Mouse (Mus musculus): ENCODE measurements around the gene Cecr2. TPM values are rescaled to one million over a fixed set of nuclear protein-coding genes. Genes with fewer than 3 reads are reported as not detected.

Gene Cecr2
- total RNA-seq, 2 experiments from 2014 or later: 13.1 to 25.6 TPM

DNA sequence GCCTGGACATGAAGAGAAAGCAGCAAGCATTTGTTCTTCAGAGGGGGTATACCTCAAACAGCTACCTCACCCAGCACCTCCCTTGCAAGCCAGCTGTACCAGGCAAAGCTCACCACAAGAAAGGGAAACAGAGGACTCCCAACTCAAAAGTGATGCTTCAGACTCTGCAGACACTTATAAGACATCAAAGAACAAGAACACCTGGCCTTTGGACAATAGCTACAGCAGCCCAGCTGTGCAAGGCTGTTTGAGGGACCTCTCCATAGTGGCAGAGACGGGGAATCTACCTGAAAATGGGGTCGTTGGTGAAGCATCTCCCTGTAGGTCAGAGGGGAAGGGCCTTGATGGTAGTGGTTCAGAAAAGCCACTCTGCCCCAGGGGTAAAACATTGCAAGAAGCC, 95.0 kb downstream of the Cecr2 start:
- no peak for ATAC-seq (replicated peaks; ENCODE audit: low FRiP score, poor library complexity, severe bottlenecking)

DNA sequence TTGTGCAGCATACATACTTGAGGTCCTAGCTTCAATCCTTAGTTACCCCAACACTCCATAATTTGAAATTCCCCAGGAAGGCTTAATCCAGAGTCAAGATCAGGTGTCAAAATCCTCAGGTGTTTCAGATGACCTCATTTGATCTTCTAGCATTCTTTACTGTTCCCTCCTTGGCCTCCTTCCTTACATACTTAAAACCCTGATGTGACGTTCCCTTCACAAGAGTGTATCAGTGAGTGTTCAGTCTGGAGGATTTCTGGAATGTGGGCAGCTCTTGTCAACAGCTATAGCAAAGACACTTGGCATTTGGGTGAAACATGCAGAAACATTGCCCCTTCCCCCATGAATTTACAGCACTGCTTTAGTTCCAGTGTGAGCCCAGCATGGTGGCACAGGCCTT, 103.8 kb downstream of the Cecr2 start:
- no peak for ATAC-seq (replicated peaks; ENCODE audit: low FRiP score, poor library complexity, severe bottlenecking)

GRCm38 (mm10) chr6:120771366-120771765, 105.2 kb downstream of the Cecr2 start:
- ATAC-seq (replicated peaks; ENCODE audit: low FRiP score, poor library complexity, severe bottlenecking): no peak

DNA sequence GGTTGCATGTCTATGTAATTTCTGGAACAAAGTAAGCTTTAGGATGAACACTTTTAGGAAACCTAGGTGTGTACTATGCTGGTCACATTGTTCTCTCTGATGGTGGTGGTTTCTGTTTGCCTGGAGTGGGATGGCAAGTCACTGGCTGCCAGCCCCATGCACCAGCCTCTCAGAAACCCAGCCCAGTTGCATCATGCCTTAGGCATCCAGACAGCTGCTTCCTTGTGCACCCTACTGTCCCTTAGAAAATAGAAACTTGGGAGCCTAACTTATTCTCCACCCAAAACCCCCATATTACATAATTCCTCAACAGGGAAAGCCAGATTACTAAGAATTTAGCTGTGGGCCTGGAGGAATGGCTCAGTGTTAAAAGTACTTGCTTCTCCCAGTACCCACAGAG, 105.9 kb downstream of the Cecr2 start:
- ATAC-seq (replicated peaks; ENCODE audit: low FRiP score, poor library complexity, severe bottlenecking): no peak

DNA sequence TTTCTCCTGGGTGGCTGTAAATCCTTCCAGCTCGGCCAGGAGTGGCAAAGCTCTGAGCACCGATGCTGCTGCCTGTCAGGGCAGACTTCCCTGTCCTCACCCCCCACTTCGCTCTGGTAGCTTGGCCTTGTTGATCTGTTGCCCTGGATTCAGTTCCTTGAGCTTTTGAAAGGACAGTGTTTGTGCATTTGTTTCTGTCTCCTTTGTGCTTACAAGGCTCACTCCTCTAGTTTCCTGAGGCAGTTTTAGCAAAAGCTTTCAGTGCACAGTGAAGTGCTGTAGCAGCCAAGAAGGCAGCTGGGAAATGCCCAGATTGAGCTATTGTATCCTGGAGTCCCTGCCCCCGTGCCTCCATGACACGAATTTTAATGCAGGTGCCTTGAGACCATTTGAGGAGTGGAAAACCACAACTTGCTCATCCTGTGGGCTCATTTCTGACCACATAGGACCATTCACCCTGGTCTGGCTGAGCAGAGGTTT, 107.0 kb downstream of the Cecr2 start, which contains the start of gene Slc25a18:
Gene Slc25a18, plus strand, starts transcription at position 430 of the 480 bp plus-strand sequence.
- ATAC-seq (replicated peaks; ENCODE audit: low FRiP score, poor library complexity, severe bottlenecking): no peak

DNA sequence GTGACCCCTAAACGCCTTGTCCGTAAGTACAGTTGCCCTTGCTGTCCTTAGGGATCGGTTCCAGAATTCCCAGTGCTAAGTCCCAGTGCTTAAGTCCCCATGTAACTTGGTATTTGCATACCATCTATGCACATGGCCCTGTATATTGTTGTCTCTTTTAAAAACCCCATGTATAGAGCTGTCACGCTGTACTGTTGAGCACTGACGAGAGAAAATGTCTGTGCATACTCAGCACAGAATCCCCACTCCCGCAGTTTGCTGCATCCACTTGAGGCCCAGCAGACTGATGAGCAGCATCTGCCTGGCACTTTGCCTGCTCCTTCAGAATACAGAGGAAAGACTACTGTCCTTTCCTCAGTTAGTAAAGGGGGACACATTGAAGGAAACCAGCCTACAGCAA, 107.6 kb downstream of the Cecr2 start:
- no peak for ATAC-seq (replicated peaks; ENCODE audit: low FRiP score, poor library complexity, severe bottlenecking)

- no peak for ATAC-seq (replicated peaks; ENCODE audit: low FRiP score, poor library complexity, severe bottlenecking)
Measured at GRCm38 (mm10) chr6:120776286-120776685, 110.1 kb downstream of the Cecr2 start.

GRCm38 (mm10) chr6:120777533-120777932, 111.4 kb downstream of the Cecr2 start:
- ATAC-seq (replicated peaks; ENCODE audit: low FRiP score, poor library complexity, severe bottlenecking): no peak

- no peak for ATAC-seq (replicated peaks; ENCODE audit: low FRiP score, poor library complexity, severe bottlenecking)
Measured at GRCm38 (mm10) chr6:120778226-120778625, 112.1 kb downstream of the Cecr2 start.

- no peak for ATAC-seq (replicated peaks; ENCODE audit: low FRiP score, poor library complexity, severe bottlenecking)
Measured at GRCm38 (mm10) chr6:120782948-120783347, 116.8 kb downstream of the Cecr2 start.

DNA sequence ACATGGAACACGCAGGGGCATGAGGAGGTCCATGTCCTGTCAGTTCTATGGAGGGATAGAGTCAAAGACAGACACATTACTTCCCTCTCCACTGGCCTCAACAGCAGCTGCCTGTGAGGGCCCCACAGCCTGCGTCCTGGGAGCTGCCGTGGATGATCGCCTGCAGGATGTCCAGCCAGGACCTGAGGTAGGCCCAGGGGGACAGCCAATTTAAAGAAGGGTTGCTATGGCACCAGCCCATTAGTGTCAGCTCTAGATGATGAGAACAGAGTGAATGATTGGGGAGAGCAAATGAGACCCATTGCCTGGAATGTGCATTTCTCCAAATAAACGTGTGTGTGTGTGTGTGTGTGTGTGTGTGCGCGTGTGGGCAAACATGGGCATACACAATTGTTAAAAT, 118.2 kb downstream of the Cecr2 start:
- no peak for ATAC-seq (replicated peaks; ENCODE audit: low FRiP score, poor library complexity, severe bottlenecking)

DNA sequence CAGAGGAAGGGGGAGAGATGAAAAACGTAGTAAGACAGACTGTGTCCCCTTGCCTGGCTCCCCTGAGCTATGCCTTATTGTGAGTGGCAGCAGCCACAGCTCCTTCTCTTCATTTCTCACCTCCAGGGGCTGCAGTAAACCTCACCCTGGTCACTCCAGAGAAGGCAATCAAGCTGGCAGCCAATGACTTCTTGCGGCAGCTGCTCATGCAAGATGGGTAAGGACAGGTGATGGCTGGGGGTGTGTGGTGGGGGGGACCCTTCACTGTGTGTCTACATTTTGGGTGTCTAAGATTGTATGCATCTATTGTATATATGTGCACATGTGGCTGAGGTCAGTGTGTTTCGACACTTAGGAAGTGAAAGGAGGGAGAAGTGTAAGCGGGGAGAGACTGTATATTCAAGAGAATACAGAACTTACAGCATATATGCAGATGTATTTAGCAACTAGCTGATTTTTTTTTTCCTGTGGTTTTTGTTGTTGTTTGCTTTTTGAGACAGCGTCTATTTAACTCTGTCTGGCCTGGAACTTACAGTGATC, 122.0 kb downstream of the Cecr2 start:
- no peak for ATAC-seq (replicated peaks; ENCODE audit: low FRiP score, poor library complexity, severe bottlenecking)

GRCm38 (mm10) chr6:120788904-120789303, 122.7 kb downstream of the Cecr2 start:
- no peak for ATAC-seq (replicated peaks; ENCODE audit: low FRiP score, poor library complexity, severe bottlenecking)

GRCm38 (mm10) chr6:120790153-120790552, 124.0 kb downstream of the Cecr2 start:
- no peak for ATAC-seq (replicated peaks; ENCODE audit: low FRiP score, poor library complexity, severe bottlenecking)

- ATAC-seq (replicated peaks; ENCODE audit: low FRiP score, poor library complexity, severe bottlenecking): no peak
Measured at GRCm38 (mm10) chr6:120790717-120791116, 124.5 kb downstream of the Cecr2 start.

DNA sequence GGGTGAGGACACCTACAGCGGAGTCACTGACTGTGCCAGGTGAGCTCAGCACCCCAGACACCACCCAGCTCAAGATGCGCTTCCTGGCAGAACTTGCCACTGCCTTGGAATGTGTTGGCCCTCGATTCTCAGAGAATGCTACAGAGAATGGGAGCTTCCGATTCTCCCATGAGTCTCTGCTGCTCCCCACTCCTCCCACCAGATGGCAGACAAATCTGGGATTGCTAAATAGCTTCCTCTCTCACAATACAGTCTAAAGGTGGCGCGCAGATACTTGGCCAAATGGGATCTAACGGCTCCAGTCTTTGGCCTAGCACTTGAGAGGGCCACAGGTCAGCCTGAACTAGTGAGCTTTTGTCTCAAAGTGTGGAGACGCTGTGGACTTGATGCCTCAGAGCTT, 126.8 kb downstream of the Cecr2 start:
- no peak for ATAC-seq (replicated peaks; ENCODE audit: low FRiP score, poor library complexity, severe bottlenecking)

DNA sequence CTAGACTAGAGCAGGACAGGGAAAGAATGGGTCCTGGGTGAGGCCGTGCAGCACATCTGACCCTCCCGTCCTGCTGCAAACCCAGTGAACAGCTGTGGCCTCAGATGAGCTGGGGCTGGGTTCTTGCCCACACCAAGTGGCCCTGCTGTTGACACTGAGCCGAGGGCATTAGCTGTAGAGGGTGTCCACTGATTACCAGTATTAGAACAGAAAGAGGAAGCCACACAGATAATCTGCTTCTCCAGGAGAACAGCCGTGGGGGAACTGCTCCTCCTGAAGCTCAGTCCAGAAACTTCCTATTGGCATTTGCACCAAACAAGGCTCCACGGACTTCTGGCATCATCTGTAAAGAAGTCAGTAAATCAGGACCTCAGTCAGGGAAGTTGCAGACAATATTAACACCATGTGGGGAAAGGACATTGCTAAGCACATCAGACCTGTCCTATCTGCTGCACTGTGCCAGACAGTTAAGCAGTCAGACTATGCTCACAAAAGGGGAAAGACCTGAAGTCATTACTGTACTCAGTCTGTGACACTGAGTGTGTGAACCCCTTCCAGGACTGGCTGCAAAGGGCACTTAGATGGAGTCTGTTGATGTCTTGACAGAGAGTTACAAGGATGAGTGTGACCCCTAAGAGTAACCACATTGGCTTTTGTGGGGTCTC, 129.4 kb downstream of the Cecr2 start:
- no peak for ATAC-seq (replicated peaks; ENCODE audit: low FRiP score, poor library complexity, severe bottlenecking)

DNA sequence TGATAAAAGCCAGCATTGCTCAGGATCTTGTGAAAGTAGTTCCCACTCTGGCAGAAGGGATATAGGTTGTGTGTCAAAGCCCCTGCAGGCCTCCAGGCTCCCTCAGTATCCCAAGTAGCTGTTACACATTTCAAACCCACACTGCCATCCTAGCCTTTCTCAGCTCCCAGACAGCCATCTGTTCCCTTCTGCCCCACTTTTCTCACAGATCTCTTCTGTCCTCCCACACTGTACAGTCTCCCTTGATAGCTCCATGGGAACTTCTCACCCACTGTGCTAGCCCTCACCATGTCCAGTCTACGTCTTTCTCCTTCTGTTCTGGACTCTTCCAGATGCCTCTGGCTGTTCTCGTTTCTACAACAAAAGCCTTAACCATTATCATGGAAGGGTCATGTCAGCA, 129.9 kb downstream of the Cecr2 start:
- ATAC-seq (replicated peaks; ENCODE audit: low FRiP score, poor library complexity, severe bottlenecking): no peak

DNA sequence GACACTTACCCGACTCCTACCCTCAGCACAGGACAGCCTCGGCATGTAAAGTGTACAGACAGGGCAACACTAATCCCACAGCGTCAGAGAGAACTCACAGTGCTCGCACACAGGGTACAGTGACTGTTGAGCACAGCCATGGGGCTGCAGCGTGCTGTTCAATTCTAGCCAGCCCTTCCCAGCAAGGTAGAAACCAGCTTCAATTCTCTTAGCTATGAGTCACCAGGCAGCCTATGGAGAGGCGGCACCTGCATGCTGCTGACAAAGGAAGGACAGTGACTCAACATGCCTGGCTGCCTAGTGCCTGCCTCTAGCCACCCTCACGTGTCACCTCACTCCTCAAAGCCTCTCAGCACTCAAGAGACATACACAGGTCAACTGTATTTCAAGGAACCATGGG, 131.8 kb downstream of the Cecr2 start:
- no peak for ATAC-seq (replicated peaks; ENCODE audit: low FRiP score, poor library complexity, severe bottlenecking)

- no peak for ATAC-seq (replicated peaks; ENCODE audit: low FRiP score, poor library complexity, severe bottlenecking)
Measured at GRCm38 (mm10) chr6:120798905-120799304, 132.7 kb downstream of the Cecr2 start.

DNA sequence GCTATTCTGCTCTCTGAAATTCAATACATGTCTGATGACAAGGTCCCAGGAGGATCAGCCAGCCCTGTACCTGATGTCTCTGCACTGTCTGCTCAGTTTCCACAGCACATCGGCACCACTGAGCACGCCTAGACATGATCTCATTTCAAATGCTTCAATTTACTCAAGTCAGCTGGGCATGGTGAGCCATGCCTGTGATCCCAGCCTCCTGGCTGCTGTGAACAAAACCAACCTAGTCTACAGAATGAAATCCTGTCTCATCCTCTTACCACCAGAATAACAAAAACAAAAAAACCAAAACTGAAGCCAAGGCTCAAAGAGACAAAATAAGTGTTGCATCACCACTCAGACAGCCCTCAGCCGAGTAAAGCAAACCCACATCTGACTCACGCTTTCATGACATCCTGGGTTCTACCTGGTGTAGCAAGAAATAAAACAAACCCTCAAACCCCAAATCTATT, 133.4 kb downstream of the Cecr2 start:
- ATAC-seq (replicated peaks; ENCODE audit: low FRiP score, poor library complexity, severe bottlenecking): no peak
